Mouse (Mus musculus): Measurements from ENCODE around the gene Cadps2.
A peak's percentile ranks its signal among the peaks of the same experiment; 100 is the strongest.

The Cadps2 gene

DNA sequence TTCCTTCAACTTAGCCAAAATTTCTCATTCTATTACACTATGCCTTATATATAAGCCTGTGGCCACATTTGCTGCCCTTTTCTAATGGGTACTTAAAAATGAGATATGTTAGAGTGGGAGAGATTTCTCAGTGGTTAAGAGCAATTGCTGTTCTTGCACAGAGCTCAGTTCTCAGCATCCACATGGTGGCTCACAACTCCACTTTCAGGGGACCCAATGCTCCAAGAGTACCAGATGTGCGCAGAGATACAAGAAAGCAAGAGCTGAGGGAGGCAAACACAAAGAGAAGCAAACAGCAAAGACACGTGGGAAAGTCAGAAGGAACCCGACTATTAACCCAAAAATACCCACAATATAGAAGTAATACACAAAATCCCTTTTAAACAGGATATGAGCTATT lies 77.0 kb downstream of the Cadps2 start:
- no peak for DNase-seq (ENCODE audit: low spot score in 2 of 2)

DNA sequence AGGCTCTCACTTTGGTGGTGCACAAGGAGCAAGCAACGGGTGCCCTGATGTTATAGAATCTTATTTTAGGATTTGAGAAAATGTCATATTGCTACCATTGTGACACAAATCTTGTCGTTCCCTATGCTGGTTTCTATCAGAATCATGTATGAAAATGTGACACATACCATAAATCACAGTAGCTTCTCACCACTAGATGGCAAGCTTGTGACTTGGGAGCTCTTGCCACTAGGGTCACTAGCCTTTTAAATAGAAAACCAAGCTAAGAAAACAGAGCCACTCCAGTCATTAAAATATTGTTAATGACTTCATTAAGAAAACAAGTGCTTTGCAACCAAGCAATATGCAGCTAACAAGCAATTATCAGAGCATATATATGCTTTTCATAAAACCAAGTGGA lies 81.0 kb downstream of the Cadps2 start:
- DNase-seq (ENCODE audit: low spot score in 2 of 2): no peak

DNA sequence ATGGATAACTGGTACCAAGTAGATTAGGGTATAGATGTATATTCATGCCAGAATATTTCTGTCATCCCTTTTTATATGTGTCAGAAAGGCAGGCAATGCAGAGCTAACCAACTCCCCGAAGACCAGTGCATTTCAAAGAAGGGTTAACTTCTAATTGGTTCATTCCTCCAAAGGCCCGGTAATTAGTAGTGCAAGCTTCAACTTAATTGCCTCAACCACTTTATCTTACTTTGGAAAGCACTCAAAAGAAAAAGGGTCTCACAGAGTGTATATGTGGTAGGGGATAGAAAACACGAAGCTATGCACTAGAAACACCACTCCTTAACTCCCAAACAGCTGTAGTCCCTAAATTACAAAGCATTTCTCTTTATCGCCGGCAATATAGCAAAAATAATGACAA lies 90.4 kb downstream of the Cadps2 start:
- no peak for DNase-seq (ENCODE audit: low spot score in 2 of 2)

DNA sequence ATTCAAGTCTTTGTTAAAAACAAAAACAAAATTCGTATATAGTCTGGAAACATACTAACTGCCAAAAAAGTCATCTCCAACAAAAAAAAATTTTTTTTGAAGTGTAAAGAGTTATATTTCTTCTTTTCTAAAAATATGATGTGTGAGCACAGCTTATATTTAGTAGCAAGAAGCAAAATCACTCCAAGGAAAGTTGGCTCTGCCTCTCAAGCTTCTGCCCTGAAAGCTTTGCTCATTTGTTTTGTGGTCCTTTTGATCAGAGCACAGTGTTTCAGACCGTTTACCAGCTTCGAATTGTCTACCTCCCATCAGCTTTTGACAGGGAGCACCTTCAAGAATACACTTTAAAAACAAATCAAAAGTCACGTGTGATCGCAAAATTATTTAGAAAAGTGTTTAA lies 99.2 kb downstream of the Cadps2 start:
- no peak for DNase-seq (ENCODE audit: low spot score in 2 of 2)

DNA sequence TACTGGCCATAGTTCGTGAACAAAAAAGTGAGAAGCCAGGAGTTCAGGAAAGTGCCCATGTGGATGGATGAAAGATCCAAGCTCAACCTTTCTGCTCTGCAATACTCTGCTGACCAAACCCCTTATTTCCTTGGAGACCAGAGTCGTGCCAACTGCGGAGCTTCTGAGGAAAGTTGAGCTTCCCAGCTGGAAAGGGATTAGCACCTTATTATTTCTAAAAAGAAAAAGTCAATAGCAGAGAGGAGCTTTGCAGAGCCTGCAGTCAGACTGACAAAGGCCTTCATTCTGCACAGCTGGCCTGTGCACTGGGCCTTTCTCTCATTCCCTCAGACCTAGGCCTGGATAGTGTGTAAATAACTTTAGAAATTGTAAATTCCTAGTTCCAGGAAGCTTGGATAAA lies 106.5 kb downstream of the Cadps2 start:
- DNase-seq (ENCODE audit: low spot score in 2 of 2): no peak

DNA sequence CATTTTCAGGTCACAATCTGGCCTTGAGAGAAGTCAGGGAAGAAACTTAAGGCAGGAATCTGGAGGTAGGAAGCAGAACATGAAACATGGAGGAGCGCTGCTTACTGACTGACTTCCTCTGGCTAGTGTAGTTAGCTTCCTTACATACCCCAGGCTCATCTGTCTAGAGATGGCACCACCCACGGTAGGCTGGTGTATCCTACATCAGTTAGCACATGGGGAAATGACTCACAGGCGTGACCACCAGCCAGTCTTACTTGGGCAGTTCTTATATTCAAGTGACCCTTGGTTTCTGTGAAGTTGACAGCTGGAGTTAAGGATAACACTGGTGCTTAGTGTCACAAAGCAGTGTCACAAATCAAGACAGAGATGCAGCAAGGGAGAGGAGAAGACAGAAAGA lies 110.6 kb downstream of the Cadps2 start:
- peak in 1 of 2 experiments; percentile 22 for DNase-seq (ENCODE audit: low spot score in 2 of 2)

DNA sequence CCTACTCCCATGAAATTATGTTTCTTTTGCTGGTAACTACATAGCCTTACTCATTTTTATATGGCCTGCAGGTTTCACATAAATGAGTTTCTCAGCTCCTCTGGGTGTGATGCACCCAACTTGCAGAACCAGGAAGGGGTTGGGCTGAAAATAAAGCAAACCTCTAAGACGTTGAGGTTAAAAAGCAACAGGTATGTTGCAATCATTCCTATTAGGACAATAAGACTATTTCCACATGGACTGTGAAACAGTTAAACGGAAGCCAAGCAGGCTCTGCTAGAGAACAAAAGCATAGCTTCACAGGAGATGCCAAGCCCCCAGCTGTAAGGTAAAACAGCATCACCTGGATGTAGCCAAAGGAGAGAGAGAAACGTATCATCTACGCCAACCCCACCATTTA lies 115.5 kb downstream of the Cadps2 start:
- no peak for DNase-seq (ENCODE audit: low spot score in 2 of 2)

DNA sequence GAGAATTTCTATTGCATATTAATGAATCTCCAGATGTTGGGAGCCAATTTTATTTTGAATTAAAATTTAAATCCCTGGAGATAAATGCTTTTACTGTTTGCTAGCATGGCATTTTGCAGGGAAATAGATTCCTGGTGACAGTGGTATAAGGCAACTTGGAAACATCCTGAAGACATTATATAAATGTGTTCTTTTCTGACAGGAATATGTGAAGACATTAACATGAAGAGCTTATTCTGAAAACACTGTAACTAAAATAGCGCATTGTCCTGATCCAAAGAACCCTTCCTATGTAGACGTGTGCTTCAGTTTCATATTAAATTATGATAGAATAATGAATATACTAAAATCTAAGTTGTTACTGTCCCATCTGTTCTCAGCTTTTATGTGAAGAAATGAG lies 118.8 kb downstream of the Cadps2 start:
- DNase-seq (ENCODE audit: low spot score in 2 of 2): no peak

DNA sequence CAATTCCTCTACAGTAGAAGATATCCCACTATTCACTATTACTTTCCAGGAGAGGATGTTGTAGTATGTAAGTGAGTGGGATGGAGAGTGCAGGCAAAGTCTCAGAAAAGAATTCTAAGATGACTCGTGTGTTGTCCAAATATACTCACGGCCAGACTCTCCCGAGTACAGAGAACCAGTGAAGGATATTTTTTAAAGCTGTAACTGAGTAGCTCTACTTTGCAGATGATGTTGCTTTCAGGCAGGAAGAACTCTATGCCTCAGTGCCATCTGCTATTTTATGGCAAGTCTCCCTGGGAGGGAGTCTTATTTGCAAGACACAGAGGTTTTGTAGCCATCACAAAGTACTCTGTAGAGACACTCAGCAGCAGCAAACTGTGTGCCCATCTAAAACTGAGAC lies 131.7 kb downstream of the Cadps2 start:
- DNase-seq (ENCODE audit: low spot score in 2 of 2): peak; percentile 45 to 57

DNA sequence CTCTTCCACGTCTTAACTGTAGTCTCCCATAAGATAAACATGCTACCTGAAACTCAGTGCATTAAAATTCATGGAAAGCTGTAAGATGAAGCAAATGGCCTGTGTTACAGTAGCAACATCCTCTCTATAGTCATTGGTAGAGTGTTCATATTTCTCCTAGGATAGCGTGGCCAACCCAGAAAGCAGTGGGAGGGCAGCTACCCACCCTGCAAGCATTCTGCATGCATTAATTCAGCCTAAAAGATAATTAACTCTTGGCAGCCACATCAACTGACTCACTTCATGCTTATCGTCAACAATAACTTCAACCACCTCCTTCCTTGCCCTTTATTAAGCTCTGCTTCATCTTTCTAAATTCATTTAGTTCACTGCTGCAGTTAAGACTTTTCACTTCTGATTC lies 138.3 kb downstream of the Cadps2 start:
- DNase-seq (ENCODE audit: low spot score in 2 of 2): no peak

DNA sequence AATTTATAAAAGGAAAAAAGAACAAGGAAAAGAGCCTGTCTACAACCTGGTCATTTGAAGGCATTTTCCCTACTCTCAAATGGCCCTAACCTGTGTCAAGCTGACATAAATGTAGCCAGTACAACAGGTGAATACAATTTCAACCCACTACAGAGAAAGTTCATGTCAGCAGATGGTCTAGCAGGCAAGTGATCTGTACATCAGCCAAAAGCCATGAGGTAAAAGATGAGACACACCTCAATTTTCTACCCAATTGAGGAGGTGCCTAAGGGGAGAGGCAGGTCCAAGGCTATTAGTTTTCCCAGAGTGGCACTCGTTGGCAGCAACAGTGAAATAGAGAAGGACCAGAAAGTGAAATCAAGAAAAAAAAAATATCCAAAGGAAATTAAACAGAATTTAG lies 161.0 kb downstream of the Cadps2 start:
- no peak for DNase-seq (ENCODE audit: low spot score in 2 of 2)

DNA sequence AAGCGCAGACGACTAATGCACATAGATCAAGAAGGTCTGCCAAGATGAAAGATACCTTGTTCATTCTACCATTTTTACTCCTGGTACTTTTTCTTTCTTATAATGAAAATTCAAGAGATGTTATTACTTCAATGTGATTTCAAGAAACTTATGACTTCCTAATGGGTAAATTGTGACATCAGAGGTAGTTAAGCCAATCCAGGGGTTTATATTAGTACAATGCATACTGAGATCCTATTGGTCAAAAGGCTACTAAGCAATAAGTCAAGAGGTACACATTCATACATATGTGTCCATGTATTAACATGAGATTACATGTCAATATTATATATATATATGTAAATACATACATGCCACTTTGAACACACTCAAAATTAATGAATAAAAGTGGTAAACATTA lies 184.2 kb downstream of the Cadps2 start, which contains the start of gene Rnf148:
Gene Rnf148 (minus strand): TSS at position 101 of the 400 bp plus-strand sequence.
- no peak for DNase-seq (ENCODE audit: low spot score in 2 of 2)

DNA sequence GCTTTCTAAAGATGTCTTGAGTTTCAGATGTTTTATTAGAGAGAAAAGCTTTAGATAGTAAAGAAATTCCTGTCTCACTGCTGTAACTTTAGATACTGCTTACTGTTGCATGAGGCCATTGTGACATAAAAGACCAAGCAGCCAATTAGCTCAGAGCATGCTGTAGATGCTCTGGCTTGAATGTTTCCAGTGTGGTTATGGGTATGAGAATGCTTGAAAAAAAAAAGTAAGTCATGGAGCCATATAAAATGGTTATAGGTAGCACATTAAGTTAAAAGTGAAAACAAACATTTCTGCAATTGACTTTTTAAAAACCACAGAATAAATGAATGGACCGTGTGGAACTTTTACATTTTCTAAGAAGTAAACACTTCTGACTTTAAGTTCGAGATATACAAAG lies 189.0 kb downstream of the Cadps2 start, which contains the start of gene Rnf133:
Gene Rnf133 (minus strand): TSS at position 101 of the 400 bp plus-strand sequence.
- no peak for DNase-seq (ENCODE audit: low spot score in 2 of 2)

DNA sequence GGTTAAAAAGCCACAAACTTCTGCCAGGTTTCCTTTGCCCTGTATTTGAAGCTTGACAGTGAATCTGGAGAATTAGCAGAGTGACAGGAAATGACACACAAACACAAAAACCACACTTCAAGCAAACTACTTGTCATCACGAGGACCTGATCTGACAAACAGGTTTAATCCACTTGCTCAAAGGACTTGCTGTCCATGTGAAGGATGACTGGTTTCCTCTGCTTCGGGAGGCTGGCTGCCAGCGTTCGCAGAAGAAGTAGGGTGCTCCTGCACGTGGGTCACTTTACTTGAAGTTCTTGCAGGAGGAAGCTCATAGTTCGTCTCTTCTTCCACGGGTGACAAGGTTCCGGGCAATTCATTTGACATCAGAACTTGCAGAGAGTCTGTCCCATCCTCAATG lies 190.5 kb downstream of the Cadps2 start:
- DNase-seq (ENCODE audit: low spot score in 2 of 2): no peak

DNA sequence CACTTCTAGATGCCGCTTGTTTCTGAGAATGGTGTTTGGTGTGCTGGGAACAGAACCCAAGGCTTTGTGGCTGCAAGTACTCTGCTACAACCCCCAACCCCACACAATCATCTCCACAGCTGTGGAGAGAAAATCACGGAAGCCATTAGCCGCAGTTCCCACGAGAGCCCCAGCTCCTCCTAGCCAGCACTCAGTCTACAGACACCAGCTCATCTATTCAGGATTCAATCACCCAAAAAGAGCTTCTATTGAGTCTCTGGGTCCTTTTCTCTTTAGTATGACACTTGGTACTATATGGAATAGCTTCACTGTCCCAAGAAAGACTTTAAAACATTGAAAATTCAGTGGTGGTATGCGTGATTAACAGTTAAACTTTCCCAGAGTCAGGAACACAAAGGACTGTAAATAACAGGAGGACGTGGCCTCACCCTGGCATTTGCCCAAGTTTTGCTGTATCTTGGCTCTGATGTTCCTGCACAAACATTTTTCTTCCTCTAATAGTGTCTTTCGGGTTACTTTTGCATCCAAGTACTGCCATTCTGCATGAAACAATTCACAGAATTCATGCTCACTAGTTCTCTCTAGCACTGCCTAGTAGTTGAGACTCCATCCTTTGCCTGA lies 191.5 kb downstream of the Cadps2 start:
- DNase-seq (ENCODE audit: low spot score in 2 of 2): no peak

DNA sequence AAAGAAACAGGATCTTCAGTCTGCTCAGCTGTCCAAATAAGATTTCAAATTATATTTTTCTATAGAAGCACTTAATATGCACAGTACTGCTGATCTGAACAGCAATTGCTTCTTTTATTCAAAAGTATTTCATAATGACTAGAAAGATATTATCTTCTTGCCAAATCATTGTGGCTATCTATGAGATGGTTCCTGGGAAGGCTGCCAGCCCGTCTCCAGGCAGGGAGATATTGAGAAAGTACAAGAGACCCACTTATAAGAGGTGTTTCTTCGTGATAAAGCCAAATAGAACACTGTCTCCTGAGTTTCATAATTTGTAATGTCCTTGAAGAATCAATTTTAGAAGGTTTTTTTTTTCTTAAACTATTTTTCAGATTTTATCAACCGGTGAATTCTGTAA lies 202.1 kb downstream of the Cadps2 start:
- DNase-seq (ENCODE audit: low spot score in 2 of 2): peak; percentile 39 to 46

DNA sequence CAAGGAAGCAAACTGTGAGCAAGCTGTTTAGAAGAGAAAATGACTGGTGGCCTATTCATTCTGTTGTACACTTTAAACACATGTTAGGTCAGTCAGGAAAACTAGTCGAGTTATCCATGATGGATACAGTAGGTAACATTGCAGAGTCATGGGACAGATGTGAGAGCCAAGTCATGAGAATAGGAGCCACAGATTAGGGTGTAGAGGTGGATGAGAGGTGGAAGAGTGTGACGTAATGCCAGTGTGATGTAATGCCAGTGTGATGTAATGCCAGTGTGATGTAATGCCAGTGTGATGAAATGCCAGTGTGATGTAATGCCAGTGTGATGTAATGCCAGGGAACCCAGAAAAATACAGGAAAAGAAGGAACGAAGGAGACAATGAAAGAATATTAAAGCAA lies 204.0 kb downstream of the Cadps2 start:
- no peak for DNase-seq (ENCODE audit: low spot score in 2 of 2)

DNA sequence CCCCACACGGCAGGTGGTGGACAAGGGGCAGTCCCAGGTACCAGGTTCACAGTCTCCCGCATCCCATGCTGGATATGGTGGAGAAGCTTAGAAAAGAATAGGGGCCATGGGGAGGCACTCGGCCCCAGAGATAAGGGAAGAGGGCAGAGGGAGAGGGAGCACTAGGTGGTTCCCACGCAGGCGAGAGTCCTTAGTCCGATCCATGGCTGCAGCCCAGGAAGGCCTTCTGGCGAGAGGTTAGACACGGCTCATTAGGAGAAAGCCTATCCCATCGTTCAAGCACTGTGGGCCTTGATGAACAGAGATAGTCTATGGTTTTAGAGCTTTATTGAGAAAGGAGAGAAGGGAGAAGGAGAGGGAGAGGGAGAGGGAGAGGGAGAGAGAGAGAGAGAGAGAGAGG lies 205.2 kb downstream of the Cadps2 start:
- DNase-seq (ENCODE audit: low spot score in 2 of 2): no peak

DNA sequence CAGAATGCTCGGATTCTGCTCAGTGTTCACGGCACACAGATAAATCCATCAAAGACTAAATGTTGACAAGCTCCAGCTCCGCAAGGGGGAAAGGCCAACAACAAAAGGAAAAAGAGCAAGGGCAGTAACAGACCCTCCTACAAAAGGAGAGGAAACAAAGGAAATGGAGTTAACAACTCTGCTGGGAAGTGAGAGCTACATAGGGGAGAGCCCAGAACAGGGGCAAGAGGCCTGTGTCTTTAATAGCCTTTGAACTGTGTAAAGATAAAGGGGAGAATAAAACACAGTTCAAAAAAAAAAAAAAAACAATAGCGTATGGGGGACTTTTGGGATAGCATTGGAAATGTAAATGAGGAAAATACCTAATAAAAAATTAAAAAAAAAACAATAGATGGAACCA lies 208.8 kb downstream of the Cadps2 start:
- DNase-seq (ENCODE audit: low spot score in 2 of 2): no peak

DNA sequence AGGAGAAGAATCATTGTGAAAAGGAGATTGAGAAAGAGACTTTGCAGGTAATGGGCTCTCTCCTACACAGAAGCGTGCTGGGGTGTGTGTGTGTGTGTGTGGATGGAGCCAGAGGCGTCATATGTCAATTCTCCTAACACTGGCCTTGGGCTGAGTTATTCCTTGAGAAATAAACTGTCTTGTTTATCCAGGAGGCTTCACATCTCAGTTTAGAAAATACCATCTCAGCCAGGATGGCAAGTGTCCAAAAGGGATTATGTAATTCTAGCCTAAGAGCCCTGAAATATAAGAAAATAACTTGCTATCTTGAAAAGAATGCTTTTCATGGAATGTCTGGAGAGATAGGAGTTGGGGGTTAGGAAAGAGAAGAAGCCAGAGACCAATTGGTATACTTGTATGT lies 264.1 kb downstream of the Cadps2 start:
- peak in 1 of 2 experiments; percentile 27 for DNase-seq (ENCODE audit: low spot score in 2 of 2)

DNA sequence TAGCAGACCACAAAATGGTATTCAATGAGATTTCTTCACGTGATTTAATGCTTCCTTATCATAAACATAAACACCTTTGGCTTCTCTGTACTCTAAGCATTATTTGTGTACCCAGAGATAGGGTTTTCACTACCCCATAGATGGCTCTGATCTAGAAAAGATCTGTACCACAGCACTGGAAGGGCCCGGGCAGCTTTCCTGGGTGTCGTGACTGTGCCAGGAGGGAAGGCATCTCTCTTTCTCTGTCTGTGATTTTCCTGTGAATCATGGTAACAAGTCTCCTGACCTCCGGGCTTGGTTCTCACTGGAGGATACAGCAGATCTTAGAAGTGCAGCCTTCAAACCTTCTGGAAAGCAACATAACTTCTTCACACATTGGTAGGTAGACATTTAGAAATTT lies 265.5 kb downstream of the Cadps2 start:
- no peak for DNase-seq (ENCODE audit: low spot score in 2 of 2)

DNA sequence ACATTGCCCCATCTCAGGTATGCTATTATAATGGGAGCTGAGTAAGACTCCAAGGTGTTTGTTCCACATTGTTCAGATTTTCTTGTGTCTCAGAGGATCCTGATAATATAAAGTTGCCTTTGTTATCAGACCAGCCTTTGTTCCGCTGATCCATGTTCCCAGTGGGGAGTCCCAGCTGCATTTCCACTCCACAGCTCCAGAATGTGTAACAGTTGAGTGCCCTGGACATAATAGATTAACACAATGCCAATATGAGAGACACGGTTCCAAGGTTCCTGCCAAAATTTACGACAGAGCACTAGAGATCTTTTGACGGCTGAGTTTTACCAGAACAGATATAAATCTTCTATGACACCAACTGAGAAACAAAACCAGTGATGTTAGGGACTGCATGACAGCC lies 266.8 kb downstream of the Cadps2 start:
- DNase-seq (ENCODE audit: low spot score in 2 of 2): no peak

DNA sequence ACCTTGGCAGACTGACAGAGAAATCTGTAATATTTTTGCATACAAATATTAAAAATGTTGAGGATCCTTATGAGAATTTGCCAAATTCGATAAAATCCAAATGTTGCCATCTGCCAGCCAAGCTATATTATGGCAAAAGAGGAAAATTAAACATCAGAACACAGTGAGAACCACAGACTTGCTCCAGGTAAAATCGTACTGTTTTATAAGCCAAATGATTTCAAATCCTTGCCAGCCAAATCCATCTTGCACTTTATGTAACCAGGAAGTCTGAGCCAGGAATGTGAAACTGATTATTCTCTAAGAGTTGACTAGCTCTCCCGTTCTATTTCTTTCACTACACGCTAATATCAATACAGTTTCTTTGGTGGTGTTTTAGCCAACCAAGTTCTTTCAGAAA lies 269.5 kb downstream of the Cadps2 start:
- no peak for DNase-seq (ENCODE audit: low spot score in 2 of 2)

DNA sequence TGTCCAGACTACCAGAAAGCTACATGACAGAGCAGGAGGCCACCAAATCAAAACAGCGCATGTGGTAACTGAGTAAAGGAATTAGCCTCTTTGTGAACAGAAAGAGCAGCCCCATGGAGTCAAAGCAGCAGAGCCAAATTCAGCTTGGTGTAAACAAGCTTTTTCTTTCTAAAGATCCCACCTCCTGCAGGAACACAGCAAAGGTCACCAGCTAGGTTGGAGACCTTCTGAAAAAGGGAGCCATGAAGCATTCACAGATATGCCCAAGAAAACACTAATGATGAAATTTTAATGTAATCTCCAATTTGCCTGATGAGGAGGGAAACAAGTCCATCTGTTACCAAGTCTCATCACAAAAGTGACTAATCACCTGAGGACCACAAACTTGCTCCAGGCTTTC lies 270.5 kb downstream of the Cadps2 start:
- DNase-seq (ENCODE audit: low spot score in 2 of 2): no peak

Measured in right cerebral cortex, adult 2 months (tissue).